Mouse (Mus musculus): ENCODE results near the gene Cd207.

The Cd207 gene

DNA sequence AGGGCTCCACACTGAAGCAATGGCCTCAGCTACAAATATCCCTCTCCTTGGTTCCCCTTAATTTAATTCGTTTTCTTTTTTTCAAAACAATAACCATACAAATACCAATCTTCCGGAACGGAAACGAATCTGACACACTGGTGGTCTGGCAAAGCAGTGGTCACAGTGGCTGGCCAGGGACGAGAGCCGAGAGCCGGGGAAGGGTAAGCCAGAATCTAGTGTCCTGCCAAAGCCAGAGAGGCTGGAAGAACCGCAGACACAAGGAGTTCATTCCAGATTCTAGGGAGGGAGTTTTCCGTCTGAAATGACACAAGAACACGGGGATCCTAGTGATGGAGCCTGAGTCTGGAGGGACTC is 26.0 kb upstream of the Cd207 start:
- no peak for TF ChIP-seq GATA4 (IDR thresholded peaks at IDR 0.05; ENCODE audit: insufficient replicate concordance, low read length)

DNA sequence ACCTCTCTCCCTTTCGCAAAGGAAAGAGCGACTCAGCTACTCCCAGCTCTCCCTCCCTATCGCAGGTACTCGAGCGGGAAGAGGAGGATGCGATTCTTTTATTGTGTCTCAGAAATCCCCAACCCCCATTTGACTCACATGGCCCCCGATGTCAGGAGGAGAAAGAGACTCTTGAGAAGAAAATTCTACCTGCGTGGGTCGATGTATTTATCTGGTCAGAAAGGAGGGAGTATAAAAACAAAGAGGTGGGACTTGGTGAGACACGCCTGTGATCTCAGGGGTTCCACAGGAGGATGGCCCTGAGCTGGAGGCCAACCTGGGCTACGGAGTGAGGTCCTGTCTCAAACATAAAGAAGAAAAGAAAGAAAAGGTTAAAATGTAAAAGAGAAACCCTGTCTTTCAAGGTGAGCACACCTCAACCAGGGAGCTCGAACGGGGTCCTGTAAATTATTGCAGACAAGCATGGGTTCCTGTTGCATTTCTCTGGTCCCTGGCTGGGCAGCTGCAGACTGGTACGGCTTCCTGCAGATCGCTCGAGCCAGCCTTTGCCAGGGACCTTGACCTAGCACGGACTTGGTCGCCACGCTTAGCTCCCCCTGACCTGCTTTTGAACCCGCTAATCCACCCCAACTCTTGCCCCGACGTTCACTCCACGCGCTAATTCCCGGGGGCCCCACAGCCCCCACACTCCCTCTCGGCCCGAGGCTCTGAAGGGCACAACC is 25.5 kb upstream of the Cd207 start:
- no peak for TF ChIP-seq GATA4 (IDR thresholded peaks at IDR 0.05; ENCODE audit: insufficient replicate concordance, low read length)

DNA sequence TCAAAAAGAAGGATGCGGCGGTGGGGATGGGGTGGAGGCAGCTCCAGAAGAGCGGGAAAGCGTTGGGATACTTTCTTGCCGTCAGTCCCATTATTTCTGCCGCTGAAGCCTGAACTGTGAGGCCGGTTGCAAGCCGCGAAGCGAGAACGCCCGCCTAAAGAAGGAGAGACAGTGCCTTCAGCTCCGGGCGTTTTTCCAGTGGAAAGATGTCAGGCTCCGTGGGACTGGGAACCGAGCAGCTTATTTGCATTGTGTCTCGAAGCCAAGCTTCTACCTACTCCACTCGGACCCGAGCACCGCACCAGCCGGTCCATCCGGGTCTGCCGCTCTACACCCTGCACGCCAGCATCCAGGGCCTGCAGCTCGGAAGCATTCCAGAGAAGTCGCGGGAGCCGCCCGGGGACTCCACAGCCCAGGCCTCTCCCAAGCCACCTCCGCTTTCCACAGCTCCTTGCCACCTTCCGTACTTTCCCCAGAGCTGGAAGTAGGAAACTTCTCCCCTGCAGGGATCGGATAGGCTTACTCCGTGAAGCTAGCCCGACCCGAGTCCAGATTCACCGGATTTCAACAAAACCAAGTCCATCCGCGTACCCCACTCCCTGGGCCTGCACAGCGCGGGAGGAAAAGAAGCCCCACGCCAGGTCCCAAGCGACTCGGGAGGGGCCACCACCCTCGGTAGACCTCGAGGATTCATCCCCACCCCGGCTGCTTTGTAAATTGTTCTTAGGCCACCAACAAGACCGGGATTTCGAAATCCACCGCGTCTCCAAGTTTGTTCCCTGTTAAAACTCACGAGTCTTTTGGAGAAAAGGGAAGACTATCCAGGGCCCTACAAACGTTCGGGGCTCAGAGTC is 24.7 kb upstream of the Cd207 start:
- TF ChIP-seq GATA4 (IDR thresholded peaks at IDR 0.05; ENCODE audit: insufficient replicate concordance, low read length) = no peak

DNA sequence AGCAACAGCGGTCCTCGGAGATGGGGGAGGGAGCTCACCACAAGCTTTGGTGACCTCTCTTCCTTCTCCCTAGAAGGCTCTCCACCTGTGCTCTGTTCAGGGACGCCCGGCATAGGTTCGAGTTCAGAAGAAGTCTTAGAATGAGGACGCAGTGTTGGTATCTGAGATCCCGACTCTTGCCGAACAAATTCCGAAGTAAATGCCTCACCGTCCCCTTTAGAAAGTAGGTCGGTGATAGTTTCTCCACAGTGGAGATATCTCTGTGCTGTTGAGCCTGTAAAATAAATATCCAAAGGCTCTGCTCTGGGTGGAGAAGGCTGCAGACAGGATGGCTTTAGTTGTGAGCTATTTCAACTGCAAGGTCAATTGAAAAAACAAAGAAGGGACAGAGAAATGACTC is 23.3 kb upstream of the Cd207 start:
- TF ChIP-seq GATA4 (IDR thresholded peaks at IDR 0.05; ENCODE audit: insufficient replicate concordance, low read length) = no peak

DNA sequence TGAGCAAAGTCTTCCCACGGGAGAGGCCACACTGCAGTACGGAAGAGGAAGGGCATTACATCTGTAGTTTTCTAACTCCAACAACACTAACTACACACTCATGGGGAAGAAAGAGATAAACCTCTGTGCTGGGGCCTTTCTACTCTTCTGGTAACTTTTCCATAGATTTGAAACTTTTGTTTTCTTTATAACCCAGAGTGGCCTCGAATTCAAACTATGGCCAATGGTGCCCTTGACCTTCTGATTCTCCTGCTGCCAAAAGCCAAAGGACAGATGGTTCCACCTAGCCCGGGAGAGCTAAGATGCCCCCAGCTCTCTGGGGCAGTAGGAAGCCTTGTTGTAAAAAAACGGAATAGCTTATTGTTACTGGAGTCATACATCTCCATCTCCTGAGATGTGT is 22.3 kb upstream of the Cd207 start:
- no peak for TF ChIP-seq GATA4 (IDR thresholded peaks at IDR 0.05; ENCODE audit: insufficient replicate concordance, low read length)

DNA sequence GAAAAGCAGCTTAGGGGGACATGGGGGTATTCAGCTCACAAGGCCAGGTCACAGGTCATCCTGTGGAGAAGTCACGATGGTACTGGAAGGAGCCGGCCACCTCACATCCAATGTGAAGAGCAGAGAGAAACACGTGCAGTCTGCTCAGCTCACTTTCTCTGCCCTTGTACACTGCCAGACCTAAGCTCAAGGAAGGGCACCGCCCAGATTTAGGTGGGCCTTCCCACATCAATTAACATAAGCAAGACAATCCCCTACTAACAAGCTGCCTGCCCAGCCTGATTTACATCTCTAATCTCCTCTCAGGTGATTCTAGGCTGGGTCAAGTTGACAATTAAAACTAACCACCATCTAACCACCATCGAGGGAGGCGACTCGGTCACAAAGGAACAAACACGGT is 20.3 kb upstream of the Cd207 start:
- TF ChIP-seq GATA4 (IDR thresholded peaks at IDR 0.05; ENCODE audit: insufficient replicate concordance, low read length) = no peak

DNA sequence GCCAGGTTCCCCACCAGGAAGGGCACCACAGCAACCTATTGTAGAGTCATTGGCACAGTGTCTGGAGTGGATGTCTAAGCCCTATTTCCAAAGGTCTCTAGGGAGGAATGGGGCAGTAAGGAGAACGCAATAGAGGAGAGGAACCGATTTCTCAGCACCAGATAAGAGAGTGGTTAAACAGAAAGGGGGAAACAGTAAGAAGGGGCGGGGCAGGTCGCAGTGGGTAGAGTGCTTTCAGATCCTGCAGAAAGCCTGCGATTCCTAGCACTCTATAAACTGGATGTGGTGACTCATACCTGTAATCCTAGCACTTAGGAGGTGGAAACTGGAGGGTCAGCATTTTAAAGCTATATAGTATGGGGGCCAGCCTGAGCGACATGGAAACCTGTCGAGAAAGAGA is 19.0 kb upstream of the Cd207 start:
- no peak for TF ChIP-seq GATA4 (IDR thresholded peaks at IDR 0.05; ENCODE audit: insufficient replicate concordance, low read length)

DNA sequence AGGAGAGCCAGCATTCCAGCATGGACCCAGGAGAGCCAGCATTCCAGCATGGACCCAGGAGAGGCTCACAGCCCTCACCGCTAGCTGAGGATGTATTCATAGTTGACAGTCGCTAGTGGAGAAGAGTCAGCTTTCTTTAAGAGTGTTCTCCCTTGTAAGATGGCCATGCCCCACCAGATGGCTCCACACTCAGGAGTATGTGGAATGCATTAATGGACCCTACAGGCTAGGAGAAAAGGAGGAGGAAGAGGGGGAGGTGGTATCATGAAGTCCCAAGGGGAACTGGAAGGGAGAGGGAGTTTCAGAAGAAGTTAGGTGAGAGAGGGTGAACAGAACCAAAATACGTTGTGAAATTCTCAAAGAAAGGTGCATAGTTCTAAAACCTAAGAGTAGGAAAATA is 18.1 kb upstream of the Cd207 start:
- no peak for TF ChIP-seq GATA4 (IDR thresholded peaks at IDR 0.05; ENCODE audit: insufficient replicate concordance, low read length)

DNA sequence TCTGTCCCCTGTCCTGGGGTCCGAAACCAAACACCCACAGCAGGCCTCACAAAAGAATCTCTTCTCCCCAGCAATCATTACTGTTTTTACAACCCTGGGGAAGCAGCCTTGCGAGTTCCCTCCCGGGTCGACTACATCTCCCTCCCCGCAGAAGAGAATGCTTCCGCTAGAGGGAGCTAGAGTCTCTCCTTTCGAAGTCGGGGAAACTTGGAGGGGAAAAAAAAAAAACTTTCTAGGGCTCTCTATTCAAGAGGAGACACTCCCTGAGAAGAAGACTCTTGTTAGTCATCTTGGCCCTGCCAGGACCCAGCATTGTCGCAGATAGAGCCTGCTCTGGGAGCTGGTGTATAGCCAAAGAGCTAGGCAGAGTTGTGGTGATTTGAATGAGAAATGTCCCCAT is 16.2 kb upstream of the Cd207 start:
- no peak for TF ChIP-seq GATA4 (IDR thresholded peaks at IDR 0.05; ENCODE audit: insufficient replicate concordance, low read length)

DNA sequence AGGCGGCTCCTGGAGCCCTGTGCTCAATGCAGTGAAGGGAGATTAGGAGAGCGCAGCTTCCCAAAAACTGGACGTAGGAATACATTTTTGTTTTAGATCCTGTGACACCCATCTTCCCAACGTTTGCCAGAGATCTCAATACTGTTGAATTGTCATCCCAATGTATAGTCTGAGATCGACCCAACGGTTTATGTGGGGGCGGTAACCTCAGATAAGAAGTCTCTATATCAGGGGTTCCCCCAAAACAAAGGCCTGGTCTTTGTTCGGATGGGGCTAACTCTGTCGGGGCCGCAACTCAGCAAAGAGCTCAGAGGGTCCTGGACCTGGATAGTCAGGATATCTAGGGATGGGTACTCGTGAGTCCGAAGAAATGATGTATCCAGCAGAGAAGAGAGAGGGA is 15.3 kb upstream of the Cd207 start:
- no peak for TF ChIP-seq GATA4 (IDR thresholded peaks at IDR 0.05; ENCODE audit: insufficient replicate concordance, low read length)

DNA sequence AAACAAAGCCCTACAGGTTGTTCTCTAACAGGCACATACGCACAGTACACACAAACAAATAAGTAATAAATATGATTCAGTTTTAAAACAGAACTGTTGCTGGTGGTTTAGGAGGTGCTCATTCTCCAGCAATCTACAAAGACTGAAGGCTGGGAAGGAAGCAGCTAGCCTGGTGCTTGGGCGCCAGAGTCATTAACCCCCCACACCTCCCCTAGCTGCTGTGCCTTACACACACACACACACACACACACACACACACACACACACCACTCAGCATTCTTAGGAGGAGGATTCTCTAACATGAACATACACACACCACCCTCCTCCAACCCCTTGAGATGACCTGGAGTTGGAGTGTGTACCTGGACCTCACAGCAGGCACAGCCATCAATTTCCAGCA is 13.3 kb upstream of the Cd207 start:
- no peak for TF ChIP-seq GATA4 (IDR thresholded peaks at IDR 0.05; ENCODE audit: insufficient replicate concordance, low read length)

DNA sequence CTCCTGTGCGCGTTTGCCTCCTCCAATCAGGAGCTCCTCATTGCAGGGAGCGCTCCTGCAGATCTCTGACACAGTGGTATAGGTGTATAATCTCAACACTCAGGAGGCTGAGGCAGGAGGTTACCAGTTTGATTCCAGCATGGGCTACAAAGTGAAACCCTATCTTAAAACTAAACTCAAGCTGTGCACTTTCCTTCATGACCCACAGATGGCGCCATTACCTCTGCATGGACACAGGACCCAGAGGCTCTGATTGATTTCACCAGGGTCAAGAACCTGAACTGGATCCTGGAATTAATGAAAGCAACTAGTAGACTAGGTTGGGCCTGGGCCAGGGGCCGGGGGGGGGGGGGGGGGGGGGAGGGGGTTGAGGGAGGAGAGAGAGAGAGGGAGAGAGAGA is 12.6 kb upstream of the Cd207 start:
- no peak for TF ChIP-seq GATA4 (IDR thresholded peaks at IDR 0.05; ENCODE audit: insufficient replicate concordance, low read length)

DNA sequence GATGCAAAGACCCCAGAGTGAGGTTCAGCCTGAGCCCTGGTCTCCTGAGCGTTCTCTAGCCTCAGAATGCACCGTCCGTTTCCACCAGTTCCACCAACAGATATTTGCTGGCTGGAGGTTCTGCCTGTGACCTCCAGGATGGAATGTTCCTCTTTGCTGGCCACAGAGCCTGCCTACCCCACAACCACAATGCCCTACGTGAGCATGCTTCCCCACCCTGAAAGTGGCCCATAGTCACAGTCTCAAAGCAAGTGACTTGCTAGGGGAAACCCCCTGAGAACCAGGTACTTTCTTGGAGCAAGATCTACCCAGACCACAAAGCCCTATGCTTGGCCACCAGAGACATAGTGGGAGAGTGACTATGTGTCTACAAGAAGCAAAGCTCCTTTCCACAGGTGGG is 11.7 kb upstream of the Cd207 start:
- no peak for TF ChIP-seq GATA4 (IDR thresholded peaks at IDR 0.05; ENCODE audit: insufficient replicate concordance, low read length)

DNA sequence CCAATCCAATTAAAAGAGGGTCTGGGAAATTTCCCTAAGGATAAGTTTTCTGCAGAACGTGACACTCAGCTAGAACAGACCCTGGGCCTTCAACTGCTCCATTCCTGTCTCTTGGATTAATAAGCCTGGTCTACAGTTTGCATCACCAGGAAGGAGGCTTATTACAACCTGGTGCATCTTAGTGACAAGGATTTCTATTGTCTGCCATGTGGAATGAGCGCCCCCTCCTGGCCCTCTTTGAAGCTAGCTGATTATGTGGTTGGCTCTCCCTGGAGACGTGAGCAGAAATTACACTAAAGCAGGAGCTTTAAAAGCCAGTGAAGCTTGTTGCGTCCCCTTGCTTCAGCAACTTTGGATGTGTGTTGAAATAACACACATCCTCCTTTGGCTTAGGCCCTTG is 4.3 kb downstream of the Cd207 start:
- no peak for TF ChIP-seq GATA4 (IDR thresholded peaks at IDR 0.05; ENCODE audit: insufficient replicate concordance, low read length)

DNA sequence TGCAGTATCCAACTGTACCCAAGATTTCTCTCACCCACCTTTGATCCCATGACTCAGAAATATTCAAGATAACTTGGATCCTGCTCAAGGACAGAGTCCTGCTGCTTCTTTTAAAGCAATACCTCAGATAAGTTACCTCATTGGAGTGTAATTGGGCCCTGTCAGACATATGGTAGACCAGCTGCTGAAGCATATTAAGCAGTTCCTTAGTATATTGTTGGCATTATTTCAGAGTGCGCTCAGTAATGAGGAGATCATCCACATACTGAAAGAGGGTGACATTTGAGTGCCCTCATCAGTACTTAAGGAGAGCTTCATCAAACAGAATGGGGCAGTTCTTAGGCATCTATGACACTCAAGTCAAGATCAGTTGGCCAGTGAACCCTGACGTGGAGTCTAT is 12.6 kb downstream of the Cd207 start:
- TF ChIP-seq GATA4 (IDR thresholded peaks at IDR 0.05; ENCODE audit: insufficient replicate concordance, low read length) = no peak

DNA sequence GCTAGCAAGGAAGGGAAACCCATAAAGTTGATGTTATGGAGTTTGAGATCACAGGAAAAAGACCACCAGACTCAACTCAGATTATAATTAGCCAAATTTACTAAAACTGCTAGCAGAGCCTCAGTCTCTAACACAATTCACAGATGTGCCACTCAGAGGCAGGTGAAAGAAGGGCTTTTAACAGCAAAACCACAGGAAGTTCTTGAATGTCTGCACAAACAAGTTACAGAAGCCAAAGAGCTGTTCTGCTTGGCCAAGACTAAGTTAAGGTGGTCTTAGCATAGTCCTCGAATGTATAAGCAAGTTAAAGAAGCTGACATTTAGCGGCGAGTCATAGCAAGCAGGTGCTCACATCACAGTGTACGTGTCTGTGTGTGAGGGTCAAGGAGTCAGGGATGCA is 16.8 kb downstream of the Cd207 start:
- no peak for TF ChIP-seq GATA4 (IDR thresholded peaks at IDR 0.05; ENCODE audit: insufficient replicate concordance, low read length)

DNA sequence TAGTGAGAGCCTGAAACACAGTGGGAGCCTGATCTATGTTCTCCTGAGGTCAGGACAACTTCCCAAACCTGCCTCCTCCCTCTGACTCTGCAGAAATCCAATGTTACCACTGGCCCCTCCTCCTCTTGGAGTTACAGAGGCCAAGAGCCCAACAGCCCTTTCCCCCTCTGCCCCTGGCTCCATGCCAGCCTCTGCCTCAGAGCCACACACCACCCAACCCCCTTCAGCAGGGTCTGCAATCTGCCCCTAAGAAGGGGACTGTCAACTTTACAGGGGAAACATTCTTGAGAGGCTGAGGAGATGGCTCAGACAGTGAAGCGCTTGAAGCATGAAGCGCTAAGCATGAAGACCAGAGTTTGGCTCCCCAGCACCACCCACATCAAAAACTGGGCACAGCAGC is 21.6 kb downstream of the Cd207 start, which contains the start of gene Clec4f:
Gene Clec4f, minus strand, starts transcription at position 101 of the 400 bp plus-strand sequence.
- no peak for TF ChIP-seq GATA4 (IDR thresholded peaks at IDR 0.05; ENCODE audit: insufficient replicate concordance, low read length)
